Mouse (Mus musculus) kidney, postnatal 0 days (tissue): ENCODE measurements at regions not wholly inside any gene's neighbourhood (a gene's known extent, or its start where the extent isn't known, plus 50 kb on each side); places are given as distances from the start of the nearest gene placed in this dataset.

Experiments
- ATAC-seq: fragments of 200-750 bp; cut with Nextera tagmentation; replicated peaks from 2 replicates; pipeline ENCODE4 v1.8.0; 2017; ENCODE audit warnings: low read depth, moderate number of reproducible peaks, moderate TSS enrichment, moderate library complexity; ENCODE audit not compliant: low FRiP score
- DNase-seq: peaks from one replicate; pipeline ENCODE4 v3.0.0-alpha.2; 2016; ENCODE audit warnings: low spot score
- H3K27ac ChIP-seq: fragments of 300-500 bp; sonication (generic); 2 replicates; pipeline ENCODE4 v1.5.1; 2014; ENCODE audit warnings: mild to moderate bottlenecking
- H3K27me3 ChIP-seq: fragments of 300-500 bp; sonication (generic); 2 replicates; pipeline ENCODE4 v1.6.1; 2014; ENCODE audit warnings: low read length, mixed read lengths; ENCODE audit not compliant: insufficient read depth
- H3K36me3 ChIP-seq: fragments of 300-500 bp; sonication (generic); 2 replicates; pipeline ENCODE4 v1.6.1; 2014; ENCODE audit warnings: low read length, mixed read lengths; ENCODE audit not compliant: insufficient read depth
- H3K4me1 ChIP-seq: fragments of 300-500 bp; sonication (generic); replicated peaks from 2 replicates; pipeline ENCODE4 v1.6.1; 2014; ENCODE audit warnings: antibody characterized with exemption, low read length, mixed read lengths; ENCODE audit not compliant: insufficient read depth
- H3K4me2 ChIP-seq: fragments of 300-500 bp; sonication (generic); 2 replicates; pipeline ENCODE4 v1.6.1; 2014; ENCODE audit warnings: mild to moderate bottlenecking, low read length, moderate library complexity, mixed read lengths
- H3K4me3 ChIP-seq: fragments of 300-500 bp; sonication (generic); replicated peaks from 2 replicates; pipeline ENCODE4 v1.5.1; 2014; ENCODE audit warnings: low read depth, low read length
- H3K9ac ChIP-seq: fragments of 300-500 bp; sonication (generic); 2 replicates; pipeline ENCODE4 v1.6.1; 2014; ENCODE audit warnings: low read depth, low read length
- H3K9me3 ChIP-seq: fragments of 300-500 bp; sonication (generic); replicated peaks from 2 replicates; pipeline ENCODE4 v1.6.1; 2016; ENCODE audit warnings: low read length, inconsistent platforms, mixed read lengths
- CTCF ChIP-seq: IDR thresholded peaks from 2 replicates; pipeline ENCODE4 v1.5.1; 2016; ENCODE audit warnings: antibody characterized with exemption, low read depth, mild to moderate bottlenecking, moderate library complexity
- WGBS: fragments of 180-500 bp; shearing (Covaris S2); extraction: QIAGEN DNeasy Blood & Tissue Kit; methylation state at CpG from one replicate; pipeline ENCODE4 v1.1.7; 2014; 5-methylcytosine and 5-hydroxymethylcytosine counted together

DNA sequence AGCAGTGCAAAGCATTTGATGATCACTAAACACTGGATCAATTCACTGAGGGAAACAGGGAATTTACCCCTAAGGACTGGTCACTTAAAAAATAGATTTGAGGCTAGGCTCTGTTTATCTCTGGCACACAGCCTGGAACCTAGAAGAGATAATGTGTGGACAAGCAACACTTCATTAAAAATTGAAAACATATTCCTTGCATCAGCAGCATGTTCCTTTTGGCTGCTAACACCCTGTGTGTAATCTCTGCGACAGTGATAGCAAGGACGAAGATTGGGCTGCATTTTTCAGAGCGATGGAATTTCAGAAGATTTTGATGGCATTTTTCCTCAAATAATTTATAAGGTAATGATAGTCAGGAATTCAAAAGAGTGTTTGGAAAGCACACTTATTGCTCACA, 310.9 kb downstream of the Nova1 start:
- Histone ChIP-seq H3K9me3 (no peaks in the 10 kb centered on the region), H3K27me3 (no peaks in the 10 kb centered on the region), H3K9ac (no peak overlapping the region), H3K36me3 (no peaks in the 10 kb centered on the region), H3K4me1 (no peaks in the 10 kb centered on the region), H3K4me3 (no peak overlapping the region), H3K4me2 (no peak overlapping the region), H3K27ac (no peak overlapping the region)
- DNase-seq, result no peak
- no peak for TF ChIP-seq CTCF
- no peak for ATAC-seq
- 80% methylated on average over 3 of the region's 3 CpGs for WGBS

DNA sequence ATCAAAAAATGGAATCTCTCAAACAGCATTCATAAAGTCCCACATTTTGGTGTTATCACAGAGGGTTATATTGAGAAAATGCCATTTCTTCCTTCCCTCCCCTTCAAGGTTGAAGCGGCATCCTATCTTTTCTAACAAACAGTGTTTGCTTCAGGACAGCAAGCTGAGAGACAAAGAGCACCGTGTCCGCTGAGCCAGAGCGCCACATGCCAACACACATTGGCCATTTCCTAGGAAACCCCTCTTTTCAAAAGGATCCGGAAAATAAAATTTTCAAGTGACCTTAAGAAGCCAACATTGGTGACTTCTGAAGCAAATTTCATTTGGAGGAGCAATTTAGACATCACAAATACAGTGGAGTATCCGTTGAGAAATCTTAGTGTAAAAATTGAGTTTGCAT, 326.3 kb downstream of the Nova1 start:
- Histone ChIP-seq H3K4me1 (no peaks in the 10 kb centered on the region), H3K9me3 (no peaks in the 10 kb centered on the region), H3K27ac (no peak overlapping the region), H3K36me3 (no peaks in the 10 kb centered on the region), H3K27me3 (no peaks in the 10 kb centered on the region), H3K4me2 (no peak overlapping the region), H3K9ac (no peak overlapping the region), H3K4me3 (no peak overlapping the region)
- DNase-seq (no peak), ATAC-seq (no peak)
- TF ChIP-seq CTCF, result no peak
- 88% methylated on average over 6 of the region's 6 CpGs for WGBS

DNA sequence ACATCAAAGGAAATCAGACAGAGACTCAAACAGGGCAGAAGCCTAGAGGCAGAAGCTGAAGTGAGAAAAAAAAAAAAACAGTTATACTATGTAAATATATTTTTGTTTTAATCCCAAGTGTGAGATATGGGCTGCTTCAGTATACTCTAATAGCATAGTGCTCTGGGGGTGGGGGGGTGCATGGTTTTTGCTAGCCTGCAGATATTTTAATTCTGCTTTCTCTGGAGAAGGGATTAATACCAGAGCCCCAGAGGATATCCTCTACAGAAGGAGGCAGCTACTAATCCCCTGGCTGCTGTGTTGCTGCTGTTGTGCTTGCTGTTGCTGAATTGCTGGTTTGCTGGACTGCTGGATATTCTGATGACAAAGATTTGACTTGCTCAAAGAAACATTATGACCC, 367.8 kb downstream of the Nova1 start:
- Histone ChIP-seq H3K9me3 (no peaks in the 10 kb centered on the region), H3K9ac (no peak overlapping the region), H3K4me3 (no peak overlapping the region), H3K36me3 (no peaks in the 10 kb centered on the region), H3K4me2 (no peak overlapping the region), H3K4me1 (no peaks in the 10 kb centered on the region), H3K27ac (no peak overlapping the region), H3K27me3 (no peaks in the 10 kb centered on the region)
- DNase-seq (no peak), ATAC-seq (no peak)
- no peak for TF ChIP-seq CTCF

DNA sequence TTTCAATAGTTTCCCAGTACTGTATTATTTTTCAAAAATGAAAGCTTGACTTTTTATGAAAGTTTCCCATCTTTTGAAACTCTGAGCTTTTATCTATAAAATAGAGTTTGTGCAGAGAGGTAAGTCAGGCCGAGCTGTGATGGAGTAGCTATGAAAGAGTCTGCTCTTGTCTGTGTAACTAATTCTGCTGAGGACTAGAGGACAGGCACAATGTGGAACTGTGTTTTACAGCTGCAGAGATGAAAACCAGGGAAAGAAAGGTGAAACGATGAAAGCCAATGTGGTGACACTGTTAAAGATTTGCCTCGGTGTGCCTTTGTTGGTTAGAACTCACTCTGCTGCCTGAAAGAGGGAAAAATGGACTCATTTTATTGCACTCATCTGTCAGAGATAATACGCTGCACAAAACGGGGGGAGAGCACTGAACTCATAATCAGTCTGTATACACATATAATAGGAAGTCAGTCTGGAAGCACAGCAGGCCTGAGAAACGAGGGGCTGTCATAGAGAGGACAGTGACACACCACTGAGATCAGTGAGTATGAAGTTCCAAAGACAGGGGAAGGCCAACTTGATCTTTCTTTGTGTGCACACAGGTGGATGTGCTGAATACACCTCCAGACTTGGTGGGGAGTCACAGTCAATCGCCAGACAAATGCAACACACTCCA, 373.9 kb downstream of the Nova1 start:
- no peak for TF ChIP-seq CTCF
- DNase-seq (no peak), ATAC-seq (no peak)
- Histone ChIP-seq H3K9ac (no peak overlapping the region), H3K4me1 (no peaks in the 10 kb centered on the region), H3K36me3 (no peaks in the 10 kb centered on the region), H3K4me2 (no peak overlapping the region), H3K27ac (no peak overlapping the region), H3K4me3 (no peak overlapping the region), H3K27me3 (no peaks in the 10 kb centered on the region), H3K9me3 (no peaks in the 10 kb centered on the region)
- 75% methylated on average over 7 of the region's 7 CpGs for WGBS

- Histone ChIP-seq H3K27me3 (no peaks in the 10 kb centered on the region), H3K4me3 (no peak overlapping the region), H3K4me1 (no peaks in the 10 kb centered on the region), H3K4me2 (no peak overlapping the region), H3K9me3 (no peaks in the 10 kb centered on the region), H3K27ac (no peak overlapping the region), H3K36me3 (no peaks in the 10 kb centered on the region), H3K9ac (no peak overlapping the region)
- no peak for TF ChIP-seq CTCF
- ATAC-seq, result no peak
- 83% methylated on average over 4 of the region's 4 CpGs for WGBS
- no peak for DNase-seq
Measured at GRCm38 (mm10) chr12:46419591-46419990, 399.1 kb downstream of the Nova1 start.

GRCm38 (mm10) chr12:46418990-46419389, 399.7 kb downstream of the Nova1 start:
- no peak for TF ChIP-seq CTCF
- 87% methylated on average over 4 of the region's 4 CpGs for WGBS
- Histone ChIP-seq H3K36me3 (no peaks in the 10 kb centered on the region), H3K27ac (no peak overlapping the region), H3K4me1 (no peaks in the 10 kb centered on the region), H3K9ac (no peak overlapping the region), H3K4me3 (no peak overlapping the region), H3K4me2 (no peak overlapping the region), H3K9me3 (no peaks in the 10 kb centered on the region), H3K27me3 (no peaks in the 10 kb centered on the region)
- ATAC-seq, result no peak
- no peak for DNase-seq
